Mouse (Mus musculus) frontal cortex, postnatal 14 days (tissue): ENCODE data around the gene Fat3.
A peak's percentile ranks its signal among the peaks of the same experiment; 100 is the strongest.

Experiments
- DNase-seq, 2 experiments: peaks; one replicate each; pipeline ENCODE4 v3.0.0; 2022; ENCODE audit warnings: low spot score in 2 of 2

Gene Fat3

DNA sequence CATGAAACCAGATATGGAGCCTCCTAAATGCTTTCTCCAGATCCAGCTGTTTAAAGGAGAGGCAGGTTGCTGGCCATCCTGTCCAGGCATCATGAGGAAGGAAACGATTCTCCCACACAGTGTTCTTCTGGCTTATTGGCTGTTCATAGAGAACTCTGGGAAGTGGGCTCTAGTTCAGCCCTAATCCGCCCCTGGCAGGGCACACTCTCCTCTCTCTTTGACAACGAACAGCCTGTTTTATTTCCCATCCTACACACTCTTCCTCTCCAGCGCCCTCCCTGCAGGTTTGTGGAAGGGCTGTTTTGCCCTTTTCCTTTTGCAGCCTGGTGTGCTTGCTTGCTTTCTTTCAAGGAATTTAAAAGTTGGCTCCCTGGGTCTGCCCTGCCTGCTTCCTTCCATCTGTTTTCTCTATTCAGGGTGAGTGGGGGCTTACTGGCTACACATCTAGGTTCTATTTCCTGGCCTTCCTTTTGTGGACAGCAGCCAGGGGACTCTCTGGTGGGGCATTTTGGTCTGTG is 472.6 kb downstream of the Fat3 start:
- DNase-seq: peak; percentile 25 to 40

DNA sequence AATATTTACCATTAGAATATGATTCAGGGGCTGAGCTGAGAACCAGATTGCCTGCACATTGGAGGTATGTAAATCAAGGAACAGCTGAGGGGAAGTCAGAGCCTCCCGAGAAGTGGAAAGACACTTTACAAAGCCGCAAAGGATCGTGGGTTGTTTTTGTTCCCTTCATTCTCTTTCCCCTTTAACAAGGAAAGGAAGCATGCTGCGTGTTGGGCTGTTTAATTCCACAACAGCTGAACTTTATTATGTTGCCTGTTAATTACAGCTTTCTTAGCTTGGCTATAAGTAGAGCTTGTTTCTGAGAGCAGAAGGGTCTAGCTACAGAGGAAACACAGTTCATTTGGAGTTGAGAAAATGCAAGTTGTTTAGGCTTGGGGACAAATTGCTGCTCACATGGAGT is 475.0 kb downstream of the Fat3 start:
- no peak for DNase-seq

DNA sequence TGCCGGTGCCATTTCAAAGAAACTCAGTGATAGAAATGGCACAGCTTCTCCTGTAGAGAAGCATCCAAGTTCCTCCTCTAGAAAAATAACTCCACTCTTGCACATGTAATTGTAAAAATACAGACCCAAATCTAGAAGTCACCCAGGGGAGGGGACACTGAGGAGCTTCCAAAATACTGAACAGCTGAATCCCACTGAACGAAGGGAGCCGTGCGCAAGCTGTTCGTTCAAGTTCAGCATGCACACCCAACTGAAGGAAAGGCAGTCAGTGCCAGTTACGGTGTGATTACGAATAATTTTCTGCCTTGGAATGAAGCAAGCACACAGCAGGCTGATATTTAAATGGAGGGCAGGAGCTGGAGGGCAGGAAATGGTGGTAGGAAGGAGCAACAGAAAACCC is 476.4 kb downstream of the Fat3 start:
- no peak for DNase-seq

DNA sequence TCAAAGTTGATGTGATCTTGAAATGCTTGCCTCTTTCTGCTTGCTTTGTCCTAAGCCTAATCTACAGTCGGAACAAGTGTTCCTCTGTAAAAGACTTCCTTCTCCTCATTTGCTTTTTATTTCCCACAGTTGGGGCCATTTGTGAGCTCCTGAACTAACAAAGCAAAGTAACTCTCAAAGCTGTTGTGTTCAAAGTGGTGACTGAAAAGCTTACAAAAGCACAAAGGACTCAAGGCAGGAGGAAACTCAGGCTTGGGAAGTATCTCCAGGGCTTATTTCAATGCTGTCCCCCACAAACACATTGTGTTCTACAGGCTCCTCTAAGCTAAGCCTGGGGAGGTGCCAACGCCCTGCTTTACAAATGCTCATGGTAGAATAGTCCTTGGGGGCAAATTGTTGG is 487.0 kb downstream of the Fat3 start:
- DNase-seq: no peak

GRCm38 (mm10) chr9:16011382-16011781 is 489.7 kb downstream of the Fat3 start:
- DNase-seq: no peak

DNA sequence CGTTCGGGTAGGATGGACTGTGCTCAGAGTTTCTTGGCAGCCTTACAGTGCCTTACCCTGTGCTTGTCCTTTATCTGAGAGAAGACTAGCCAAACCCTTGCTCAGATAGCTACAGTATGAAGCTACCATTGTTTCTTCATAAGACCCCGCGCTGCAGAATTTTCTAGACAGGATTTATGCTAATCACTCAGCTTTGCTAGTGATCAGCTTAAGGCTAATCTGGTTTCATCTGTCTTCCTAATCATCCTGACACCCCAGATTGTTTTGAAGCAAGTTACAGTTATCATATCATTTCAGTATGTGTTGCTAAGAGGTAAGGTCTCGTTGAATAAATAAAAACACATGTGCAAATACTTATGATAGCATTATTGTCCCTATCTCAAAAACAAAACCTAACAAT is 493.6 kb downstream of the Fat3 start:
- DNase-seq: no peak

GRCm38 (mm10) chr9:16002991-16003390 is 498.1 kb downstream of the Fat3 start:
- DNase-seq: no peak

- DNase-seq: no peak
These were observed 506.3 kb downstream of the Fat3 start for GRCm38 (mm10) chr9:15994762-15995161.

GRCm38 (mm10) chr9:15994177-15994576 is 506.9 kb downstream of the Fat3 start:
- no peak for DNase-seq

- DNase-seq: no peak
These were observed 508.8 kb downstream of the Fat3 start for GRCm38 (mm10) chr9:15992158-15992846.

GRCm38 (mm10) chr9:15978317-15978716 is 522.8 kb downstream of the Fat3 start:
- DNase-seq: no peak

DNA sequence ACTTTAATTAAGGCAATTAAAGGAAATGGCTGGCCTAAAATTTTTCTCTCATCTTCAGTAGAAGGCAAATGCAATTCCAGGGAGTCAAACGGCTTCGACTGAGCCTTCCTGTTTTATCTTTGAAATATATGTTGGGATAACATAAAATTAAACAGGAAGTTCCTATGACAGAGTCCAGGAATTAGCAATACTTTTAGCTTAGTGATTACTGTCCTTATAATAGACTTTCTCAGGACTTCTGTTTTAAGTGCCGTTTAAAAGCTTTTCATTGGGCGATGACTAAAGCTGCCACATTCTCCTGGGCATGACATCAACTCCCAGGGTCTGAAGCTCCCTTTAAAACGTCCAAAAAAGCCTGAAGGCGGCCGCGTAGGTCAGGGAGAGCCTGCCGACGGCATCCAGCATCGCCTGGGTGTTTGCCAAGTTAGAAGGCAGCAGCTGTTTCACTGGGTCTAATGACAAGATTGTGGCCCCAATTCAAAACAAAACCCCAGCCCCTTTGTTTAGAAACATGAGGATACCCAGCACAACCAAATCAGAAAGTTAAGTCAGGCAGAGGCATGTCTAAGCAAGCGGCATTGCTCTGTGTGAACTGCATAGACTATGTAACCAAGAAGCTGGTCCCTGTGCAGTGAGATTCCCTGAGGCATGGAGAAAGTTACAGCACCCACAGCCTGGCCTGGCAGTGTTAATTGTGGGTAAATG is 524.0 kb downstream of the Fat3 start:
- no peak for DNase-seq

GRCm38 (mm10) chr9:15975999-15976398 is 525.1 kb downstream of the Fat3 start:
- DNase-seq: no peak

DNA sequence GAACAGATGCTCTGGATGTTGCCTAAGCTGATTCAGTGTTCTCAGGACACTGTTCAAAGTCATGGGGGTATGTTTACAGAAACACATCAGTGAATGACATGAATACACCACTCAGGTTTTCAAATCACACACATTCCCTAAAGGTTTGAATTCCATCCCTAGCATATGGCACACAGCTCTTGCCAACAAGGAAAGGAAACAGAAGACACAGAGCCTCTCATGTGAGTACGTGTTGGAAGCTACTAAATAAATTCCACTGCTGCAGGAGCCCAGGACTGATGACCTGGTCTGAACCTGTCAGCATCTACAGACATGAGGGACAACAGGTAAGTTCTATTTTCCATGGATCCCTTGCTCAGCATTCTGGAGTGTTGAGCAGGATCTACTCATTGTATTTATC is 528.9 kb downstream of the Fat3 start:
- no peak for DNase-seq

GRCm38 (mm10) chr9:15971393-15971792 is 529.7 kb downstream of the Fat3 start:
- no peak for DNase-seq

GRCm38 (mm10) chr9:15964198-15964597 is 536.9 kb downstream of the Fat3 start:
- DNase-seq: no peak

DNA sequence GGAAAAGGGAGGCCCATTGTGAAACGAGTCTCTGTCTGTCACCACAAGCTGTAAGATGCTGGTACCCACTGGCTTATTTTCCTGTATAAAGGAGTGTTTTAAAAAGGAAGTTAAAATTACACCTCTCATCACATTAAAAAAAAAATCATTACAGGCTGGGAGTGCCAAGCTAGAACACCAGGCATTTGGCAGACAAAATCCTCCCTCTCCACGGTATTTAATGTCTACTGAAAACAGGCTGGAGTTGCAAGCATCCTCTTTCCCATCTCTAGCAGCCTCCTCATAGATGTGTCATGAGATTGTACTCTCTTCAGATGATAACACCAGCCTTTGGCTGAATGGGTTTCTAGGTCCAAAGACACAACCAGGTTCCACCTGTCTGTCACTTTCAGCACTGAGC is 538.2 kb downstream of the Fat3 start:
- DNase-seq: no peak

DNA sequence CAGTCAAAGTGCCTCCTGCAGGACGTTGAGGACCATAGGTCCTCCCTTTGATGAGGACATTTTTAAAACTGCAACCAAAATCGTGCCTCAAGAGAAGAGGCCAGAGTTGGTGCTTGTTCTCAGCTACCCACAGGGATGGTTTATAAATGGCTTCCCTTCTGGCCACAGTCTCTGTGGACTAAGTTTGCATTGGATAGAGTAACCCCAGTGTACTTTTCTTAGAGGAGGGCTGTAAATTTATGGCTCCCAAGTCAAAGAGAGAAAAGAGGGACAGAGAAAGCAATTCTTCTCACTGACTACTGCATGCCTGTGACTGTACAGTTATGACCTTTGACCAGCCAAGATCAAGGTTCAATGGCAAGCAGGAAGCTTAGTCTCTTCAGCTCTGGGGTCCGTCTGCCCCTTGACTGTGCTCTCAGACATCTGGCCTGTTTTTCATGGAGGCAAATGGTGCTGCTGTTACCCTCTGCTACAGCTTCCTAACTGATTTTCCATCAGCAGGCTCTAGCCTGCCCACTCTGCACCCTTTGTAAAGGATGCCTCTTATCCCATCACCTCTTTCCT is 542.8 kb downstream of the Fat3 start:
- no peak for DNase-seq

DNA sequence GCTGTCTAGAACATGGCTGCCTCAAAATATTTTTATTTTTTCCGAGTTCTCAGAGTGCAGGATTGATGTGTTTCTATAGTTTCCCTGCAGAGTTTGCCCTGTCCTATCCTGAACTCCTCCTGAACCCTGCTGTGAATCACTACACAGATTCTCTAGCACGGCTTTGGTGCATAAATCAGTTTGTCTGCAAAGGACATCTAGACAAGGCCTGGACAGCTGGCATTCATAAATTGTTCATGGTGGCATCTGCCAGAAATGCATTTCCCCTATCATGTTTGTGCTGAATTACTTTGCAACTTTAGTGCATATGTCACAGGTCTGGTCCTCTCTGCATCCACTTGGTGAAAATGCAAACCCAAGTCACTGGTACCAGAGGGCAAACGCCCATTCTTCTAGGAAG is 543.3 kb downstream of the Fat3 start:
- DNase-seq: no peak

DNA sequence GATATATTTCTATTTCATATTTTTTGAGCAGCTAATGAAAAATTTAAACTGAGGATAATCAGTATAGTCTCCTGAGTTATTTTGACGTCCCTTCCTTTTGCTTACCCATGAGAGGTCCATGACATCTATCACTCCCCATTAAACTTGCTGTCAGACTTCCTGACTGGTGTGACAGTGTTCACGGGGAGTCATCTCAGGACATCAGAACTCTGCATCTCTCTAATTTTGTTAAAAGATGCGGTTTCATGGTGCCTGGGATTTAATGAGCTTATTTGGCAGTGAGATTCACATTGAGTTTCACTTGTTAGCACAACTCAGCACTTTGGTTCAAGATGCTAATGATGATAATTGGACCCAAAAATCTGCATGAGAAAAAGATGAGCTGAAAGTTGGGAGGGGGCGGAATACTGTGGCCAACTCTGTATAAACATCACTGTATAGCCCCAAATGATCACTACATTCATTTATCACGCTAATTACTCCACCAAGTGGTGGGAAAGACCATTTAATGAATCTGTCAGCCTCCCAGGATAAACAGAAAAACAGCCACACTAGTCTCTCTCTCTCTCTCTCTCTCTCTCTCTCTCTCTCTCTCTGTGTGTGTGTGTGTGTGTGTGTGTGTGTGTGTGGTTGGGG is 545.8 kb downstream of the Fat3 start:
- no peak for DNase-seq

DNA sequence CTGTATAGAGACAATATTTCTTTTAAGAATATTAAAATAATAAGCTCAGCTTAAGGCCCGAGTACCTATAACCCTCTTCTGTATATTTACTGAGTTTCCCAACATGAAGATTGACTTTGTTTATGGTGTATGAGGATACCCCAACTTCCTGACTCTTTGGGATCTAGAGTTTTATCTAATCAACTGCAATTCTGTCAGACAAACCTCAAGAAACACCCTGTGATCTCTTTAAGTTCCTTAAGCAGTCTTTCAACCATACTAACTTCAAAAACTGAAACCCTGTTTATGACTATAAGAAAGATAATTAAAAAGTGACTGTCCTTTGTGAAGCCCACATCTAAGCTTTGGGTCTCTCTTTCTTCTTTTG is 546.8 kb downstream of the Fat3 start:
- DNase-seq: no peak

- no peak for DNase-seq
These were observed 547.3 kb downstream of the Fat3 start for GRCm38 (mm10) chr9:15953585-15954337.
